Mouse (Mus musculus): Measurements from ENCODE around the gene Adamts17. TPM values are rescaled to one million over a fixed set of nuclear protein-coding genes. Genes with fewer than 3 reads are reported as not detected.

Adamts17 gene
- total and polyA plus RNA-seq, 3 experiments = under 0.01 TPM; not detected in 2

GRCm38 (mm10) chr7:67149707-67150106 lies 310.2 kb downstream of the Adamts17 start:
- no peak overlapping the region for H3K4me3 ChIP-seq (ENCODE audit: low read depth, low read length)
- peaks cover 31% of the 10 kb centered on the region for H3K9me3 ChIP-seq (replicated peaks)
- H3K27me3 ChIP-seq (ENCODE audit: insufficient read depth, low read length) = no peaks in the 10 kb centered on the region
- no peak for DNase-seq (ENCODE audit: low spot score)
- no peaks in the 10 kb centered on the region for H3K36me3 ChIP-seq (replicated peaks)
- H3K4me1 ChIP-seq (ENCODE audit: insufficient read depth, low read depth, low read length) = no peaks in the 10 kb centered on the region
- no peak for ATAC-seq (ENCODE audit: extremely low read depth, insufficient number of reproducible peaks, low FRiP score, poor library complexity, severe bottlenecking)
- TF ChIP-seq GATA2 (IDR thresholded peaks at IDR 0.05; ENCODE audit: borderline replicate concordance, low read depth, low read length) (no peak), POLR2AphosphoS5 (IDR thresholded peaks at IDR 0.05; ENCODE audit: insufficient replicate concordance, low read depth, low read length) (no peak), GATA1 (IDR thresholded peaks at IDR 0.05; ENCODE audit: borderline replicate concordance, low read length) (no peak), CTCF (IDR thresholded peaks at IDR 0.05; ENCODE audit: low read depth, low read length) (no peak), TAL1 (conservative IDR thresholded peaks at IDR 0.05; ENCODE audit: low read depth, low read length) (no peak)

DNA sequence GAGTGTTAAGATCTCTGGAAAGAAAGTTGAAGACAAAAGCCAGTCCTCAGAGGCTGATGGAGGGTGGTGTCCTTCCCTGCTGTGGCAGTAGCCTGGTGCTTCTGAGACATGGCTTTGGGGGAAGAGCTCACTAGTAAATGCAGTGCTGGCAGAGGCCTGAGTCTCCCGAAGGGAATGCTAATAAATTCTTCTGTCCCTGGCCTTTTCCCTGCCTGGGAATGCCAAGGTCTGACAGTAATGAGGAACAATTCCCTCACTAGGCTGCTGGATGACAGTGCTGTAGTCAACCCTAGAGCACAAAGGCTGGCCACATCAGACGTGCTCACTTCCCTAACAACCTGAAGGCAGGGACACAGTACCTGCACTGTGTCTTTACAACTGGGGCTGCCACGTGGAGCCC lies 313.1 kb downstream of the Adamts17 start:
- H3K27me3 ChIP-seq (ENCODE audit: insufficient read depth, low read length) = no peaks in the 10 kb centered on the region
- TF ChIP-seq POLR2AphosphoS5 (IDR thresholded peaks at IDR 0.05; ENCODE audit: insufficient replicate concordance, low read depth, low read length) = no peak
- no peak for TF ChIP-seq CTCF (IDR thresholded peaks at IDR 0.05; ENCODE audit: low read depth, low read length)
- no peak for TF ChIP-seq GATA2 (IDR thresholded peaks at IDR 0.05; ENCODE audit: borderline replicate concordance, low read depth, low read length)
- no peak for TF ChIP-seq TAL1 (conservative IDR thresholded peaks at IDR 0.05; ENCODE audit: low read depth, low read length)
- TF ChIP-seq GATA1 (IDR thresholded peaks at IDR 0.05; ENCODE audit: borderline replicate concordance, low read length) = no peak
- no peak for ATAC-seq (ENCODE audit: extremely low read depth, insufficient number of reproducible peaks, low FRiP score, poor library complexity, severe bottlenecking)
- DNase-seq (ENCODE audit: low spot score) = no peak
- no peak overlapping the region for H3K4me3 ChIP-seq (ENCODE audit: low read depth, low read length)
- H3K9me3 ChIP-seq (replicated peaks) = peaks cover 20% of the 10 kb centered on the region
- no peaks in the 10 kb centered on the region for H3K4me1 ChIP-seq (ENCODE audit: insufficient read depth, low read depth, low read length)
- H3K36me3 ChIP-seq (replicated peaks) = no peaks in the 10 kb centered on the region

DNA sequence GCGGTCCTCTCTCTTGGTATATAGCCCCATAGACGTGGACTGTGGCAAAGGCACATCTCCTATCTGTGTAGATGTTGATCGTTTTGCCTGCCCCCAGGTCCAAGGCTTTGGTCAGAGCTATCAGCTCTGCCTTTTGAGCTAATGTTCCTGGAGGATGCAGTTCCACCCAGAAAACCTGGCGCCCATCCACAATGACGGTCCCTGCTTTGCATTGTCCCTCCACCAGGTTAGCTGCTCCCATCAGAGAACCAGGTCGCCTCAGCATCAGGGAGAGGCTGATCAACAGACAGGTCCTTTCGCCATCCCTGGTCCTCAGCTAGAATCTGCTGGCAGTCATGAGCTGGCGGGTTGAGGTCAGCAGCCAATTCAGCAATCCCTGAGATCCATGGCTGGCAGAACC lies 322.6 kb downstream of the Adamts17 start:
- Histone ChIP-seq H3K4me3 (ENCODE audit: low read depth, low read length) (no peak overlapping the region), H3K9me3 (replicated peaks) (peaks cover 9% of the 10 kb centered on the region), H3K4me1 (ENCODE audit: insufficient read depth, low read depth, low read length) (no peaks in the 10 kb centered on the region), H3K27me3 (ENCODE audit: insufficient read depth, low read length) (no peaks in the 10 kb centered on the region), H3K36me3 (replicated peaks) (no peaks in the 10 kb centered on the region)
- ATAC-seq (ENCODE audit: extremely low read depth, insufficient number of reproducible peaks, low FRiP score, poor library complexity, severe bottlenecking) = no peak
- TF ChIP-seq TAL1 (conservative IDR thresholded peaks at IDR 0.05; ENCODE audit: low read depth, low read length) (no peak), GATA1 (IDR thresholded peaks at IDR 0.05; ENCODE audit: borderline replicate concordance, low read length) (no peak), CTCF (IDR thresholded peaks at IDR 0.05; ENCODE audit: low read depth, low read length) (no peak), GATA2 (IDR thresholded peaks at IDR 0.05; ENCODE audit: borderline replicate concordance, low read depth, low read length) (no peak), POLR2AphosphoS5 (IDR thresholded peaks at IDR 0.05; ENCODE audit: insufficient replicate concordance, low read depth, low read length) (no peak)
- DNase-seq (ENCODE audit: low spot score) = no peak

- Histone ChIP-seq H3K4me1 (ENCODE audit: insufficient read depth, low read depth, low read length) (no peaks in the 10 kb centered on the region), H3K9me3 (replicated peaks) (0 out of 2 replicates have a peak, but pooled peaks cover 5% of the 10 kb centered on the region), H3K4me3 (ENCODE audit: low read depth, low read length) (no peak overlapping the region), H3K36me3 (replicated peaks) (no peaks in the 10 kb centered on the region), H3K27me3 (ENCODE audit: insufficient read depth, low read length) (no peaks in the 10 kb centered on the region; the same call in 1 of the 2 replicates)
- ATAC-seq (ENCODE audit: extremely low read depth, insufficient number of reproducible peaks, low FRiP score, poor library complexity, severe bottlenecking) (no peak), DNase-seq (ENCODE audit: low spot score) (no peak)
- TF ChIP-seq POLR2AphosphoS5 (IDR thresholded peaks at IDR 0.05; ENCODE audit: insufficient replicate concordance, low read depth, low read length) (no peak), CTCF (IDR thresholded peaks at IDR 0.05; ENCODE audit: low read depth, low read length) (no peak), GATA2 (IDR thresholded peaks at IDR 0.05; ENCODE audit: borderline replicate concordance, low read depth, low read length) (no peak), GATA1 (IDR thresholded peaks at IDR 0.05; ENCODE audit: borderline replicate concordance, low read length) (no peak), TAL1 (conservative IDR thresholded peaks at IDR 0.05; ENCODE audit: low read depth, low read length) (no peak)
Measured at GRCm38 (mm10) chr7:67168288-67168687, 328.8 kb downstream of the Adamts17 start.

GRCm38 (mm10) chr7:67168763-67169569 lies 329.4 kb downstream of the Adamts17 start:
- DNase-seq (ENCODE audit: low spot score) (no peak), ATAC-seq (ENCODE audit: extremely low read depth, insufficient number of reproducible peaks, low FRiP score, poor library complexity, severe bottlenecking) (no peak)
- Histone ChIP-seq H3K4me1 (ENCODE audit: insufficient read depth, low read depth, low read length) (no peaks in the 10 kb centered on the region), H3K9me3 (replicated peaks) (0 out of 2 replicates have a peak, but pooled peaks cover 5% of the 10 kb centered on the region), H3K4me3 (ENCODE audit: low read depth, low read length) (no peak overlapping the region), H3K36me3 (replicated peaks) (no peaks in the 10 kb centered on the region), H3K27me3 (ENCODE audit: insufficient read depth, low read length) (no peaks in the 10 kb centered on the region; the same call in 1 of the 2 replicates)
- TF ChIP-seq POLR2AphosphoS5 (IDR thresholded peaks at IDR 0.05; ENCODE audit: insufficient replicate concordance, low read depth, low read length) (no peak), GATA2 (IDR thresholded peaks at IDR 0.05; ENCODE audit: borderline replicate concordance, low read depth, low read length) (no peak), TAL1 (conservative IDR thresholded peaks at IDR 0.05; ENCODE audit: low read depth, low read length) (no peak), GATA1 (IDR thresholded peaks at IDR 0.05; ENCODE audit: borderline replicate concordance, low read length) (no peak), CTCF (IDR thresholded peaks at IDR 0.05; ENCODE audit: low read depth, low read length) (no peak)

DNA sequence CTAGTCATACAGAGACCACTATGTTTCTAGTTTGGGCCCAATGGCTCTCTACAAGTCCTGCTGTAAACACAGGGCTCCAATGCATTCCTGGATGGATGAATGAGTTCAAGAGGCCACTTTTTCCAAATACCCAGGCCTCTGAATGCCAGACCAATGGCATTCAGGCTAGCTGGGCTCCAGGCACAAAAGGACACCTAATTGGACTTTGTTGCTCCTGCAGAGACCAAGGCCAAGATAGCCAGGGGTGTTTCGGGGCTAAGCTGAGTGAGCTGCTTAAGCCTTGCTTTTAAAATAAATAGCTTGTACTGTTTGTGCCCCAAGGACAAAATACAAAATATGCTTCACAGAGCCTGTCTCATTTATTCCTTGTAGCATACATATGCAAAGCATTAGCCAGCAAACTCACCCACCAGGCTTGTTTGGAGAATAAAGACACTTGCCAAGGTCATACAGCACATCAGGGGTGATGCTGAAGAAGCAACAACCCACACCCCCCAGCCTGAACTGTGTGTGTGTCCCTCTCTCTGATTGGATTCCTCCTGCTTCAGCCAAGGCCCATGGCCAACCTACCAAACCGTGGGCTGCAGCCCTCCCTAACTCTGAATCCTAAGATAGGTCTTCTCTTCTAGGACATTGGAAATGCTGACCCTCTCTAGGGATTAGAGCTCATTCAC lies 334.1 kb downstream of the Adamts17 start:
- TF ChIP-seq GATA1 (IDR thresholded peaks at IDR 0.05; ENCODE audit: borderline replicate concordance, low read length) (no peak), TAL1 (conservative IDR thresholded peaks at IDR 0.05; ENCODE audit: low read depth, low read length) (no peak), GATA2 (IDR thresholded peaks at IDR 0.05; ENCODE audit: borderline replicate concordance, low read depth, low read length) (no peak), POLR2AphosphoS5 (IDR thresholded peaks at IDR 0.05; ENCODE audit: insufficient replicate concordance, low read depth, low read length) (no peak), CTCF (IDR thresholded peaks at IDR 0.05; ENCODE audit: low read depth, low read length) (no peak)
- H3K27me3 ChIP-seq (ENCODE audit: insufficient read depth, low read length) = no peaks in the 10 kb centered on the region

More for the DNA sequence above, 334.1 kb downstream of the Adamts17 start:
- ATAC-seq (ENCODE audit: extremely low read depth, insufficient number of reproducible peaks, low FRiP score, poor library complexity, severe bottlenecking) (no peak), DNase-seq (ENCODE audit: low spot score) (no peak)
- Histone ChIP-seq H3K9me3 (replicated peaks) (no peaks in the 10 kb centered on the region), H3K4me3 (ENCODE audit: low read depth, low read length) (no peak overlapping the region), H3K4me1 (ENCODE audit: insufficient read depth, low read depth, low read length) (no peaks in the 10 kb centered on the region), H3K36me3 (replicated peaks) (no peaks in the 10 kb centered on the region)
